21 mouse cellular contexts compared by ENCODE assay signal in genomic region chr9:104872586-104872985, GRCm38 (mm10).
DNase-seq lines count a peak whose midpoint lies in the region; TF ChIP-seq lines count a peak whose summit lies in the region.
"Had no signal": no experiment of that assay in that cellular context is flagged by ENCODE, and none has a peak within 500 bp of the region (broad histone marks: within the 10 kb centered on the region; RNA-seq: fewer than 3 reads in every experiment).

No protein-coding gene starts in this region.

- no peak for TF ChIP-seq POLR2A in CH12.LX (IDR thresholded peaks at IDR 0.05; ENCODE audit: low read depth, low read length)
- TF ChIP-seq POLR2A in thymus, adult 2 months (IDR thresholded peaks at IDR 0.05; ENCODE audit: control insufficient read depth, extremely low read depth, insufficient read depth, low read length, poor library complexity): no peak
- no peak for TF ChIP-seq POLR2A in lung, adult 2 months (IDR thresholded peaks at IDR 0.05; ENCODE audit: borderline replicate concordance, extremely low read depth, low read depth, low read length)

- dilution Hi-C loops in CH12.LX (cut with MboI; ENCODE audit: extremely low pct_ligation_motif_present, extremely low pct_unique_long_range_greater_than_20kb, low sequenced_read_pairs): no loop called here

- no peak for TF ChIP-seq EP300 in CH12.LX (IDR thresholded peaks at IDR 0.05; ENCODE audit: low read length)

- WGBS in limb, embryonic 10.5 days: 87% methylated on average over 4 of the region's 4 CpGs
- 86% methylated on average over 4 of the region's 4 CpGs for WGBS in thymus, adult 2 months
- 82% methylated on average over 4 of the region's 4 CpGs for WGBS in lung, adult 2 months

- no peaks in the 10 kb centered on the region for H3K79me2 ChIP-seq in CH12.LX (replicated peaks; ENCODE audit: control insufficient read depth, extremely low read depth, insufficient read depth, poor library complexity, severe bottlenecking)

- no peak overlapping the region for H3K27ac ChIP-seq in CH12.LX (ENCODE audit: insufficient read depth, low read depth)
- H3K27ac ChIP-seq in limb, embryonic 10.5 days: no peak overlapping the region
- H3K27ac ChIP-seq in thymus, adult 2 months (ENCODE audit: control insufficient read depth, insufficient read depth, low read length): no peak overlapping the region

- DNase-seq in CD8-positive naive resting alpha-beta T cell, adult 2 months (ENCODE audit: low read depth in 2 of 2, low spot score in 2 of 2): peak; percentile 19 to 25
- DNase-seq in CH12.LX (ENCODE audit: extremely low read depth): peak; percentile 60
- peak; percentile 55 for DNase-seq in T-cell, adult 2 months (ENCODE audit: low spot score)
- DNase-seq in limb, embryonic 10.5 days (ENCODE audit: low spot score): peak; percentile 24
- DNase-seq in thymus, adult 2 months: no peak
- no peak for DNase-seq in lung, adult 2 months
- no peak for DNase-seq in ovary, postnatal 14 days (ENCODE audit: low spot score)
- DNase-seq in testis, postnatal 14 days (ENCODE audit: low spot score): no peak
- DNase-seq: adrenal gland, adult 2 months; adrenal gland, adult 8-10 months; adrenal gland, postnatal 10 days; adrenal gland, postnatal 14 days; adrenal gland, postnatal 25 days; adrenal gland, postnatal 36 days; cerebellum, adult 11 months; cerebellum, adult 11-12 months; cerebellum, adult 18-20 months; cerebellum, adult 2 months; cerebellum, adult 8-10 months had no signal

- H3K9me3 ChIP-seq in CH12.LX (replicated peaks; ENCODE audit: low read length): no peaks in the 10 kb centered on the region
- no peaks in the 10 kb centered on the region for H3K9me3 ChIP-seq in limb, embryonic 10.5 days (replicated peaks)

- peak overlapping the region in 1 of 3 experiments; percentile 33 for H3K4me3 ChIP-seq in CH12.LX (replicated peaks in 1 of 3; ENCODE audit: low read depth in 2 of 3, low read length in 2 of 3, poor library complexity in 1 of 3)
- H3K4me3 ChIP-seq in limb, embryonic 10.5 days: no peak overlapping the region
- no peak overlapping the region for H3K4me3 ChIP-seq in thymus, adult 2 months (ENCODE audit: control insufficient read depth, insufficient read depth, low read length)
- H3K4me3 ChIP-seq in lung, adult 2 months (replicated peaks; ENCODE audit: extremely low read depth, low read depth, low read length): no peak overlapping the region

- in situ Hi-C loops in CH12.LX (cut with MboI; ENCODE audit: low pct_ligation_motif_present, low pct_unique_long_range_greater_than_20kb, low sequenced_read_pairs): no loop called here

- H3K4me1 ChIP-seq in CH12.LX (ENCODE audit: control insufficient read depth in 1 of 2, insufficient read depth in 2 of 2): peaks cover 21 to 58% of the 10 kb centered on the region in 2 experiments
- H3K4me1 ChIP-seq in limb, embryonic 10.5 days: peaks cover 7% of the 10 kb centered on the region
- no peaks in the 10 kb centered on the region for H3K4me1 ChIP-seq in thymus, adult 2 months (replicated peaks; ENCODE audit: control insufficient read depth, insufficient read depth, low read length)
- no peaks in the 10 kb centered on the region for H3K4me1 ChIP-seq in lung, adult 2 months (ENCODE audit: control insufficient read depth, insufficient read depth, low read length)

- H3K9ac ChIP-seq in CH12.LX (ENCODE audit: insufficient read depth, low read depth): no peak overlapping the region

- no peak overlapping the region for H3K4me2 ChIP-seq in CH12.LX (ENCODE audit: insufficient read depth, low read depth, poor library complexity, severe bottlenecking)

- TF ChIP-seq CTCF in CH12.LX (conservative IDR thresholded peaks at IDR 0.05 in 1 of 2, IDR thresholded peaks at IDR 0.05 in 1 of 2; ENCODE audit: low read depth in 2 of 2, low read length in 2 of 2): no peak
- TF ChIP-seq CTCF in thymus, adult 2 months (IDR thresholded peaks at IDR 0.05; ENCODE audit: borderline replicate concordance, control insufficient read depth, extremely low read depth, insufficient read depth, low read length, poor library complexity): no peak
- no peak for TF ChIP-seq CTCF in lung, adult 2 months (IDR thresholded peaks at IDR 0.05; ENCODE audit: insufficient read depth, low read length)

- no peaks in the 10 kb centered on the region for H3K27me3 ChIP-seq in CH12.LX (replicated peaks)
- H3K27me3 ChIP-seq in limb, embryonic 10.5 days (ENCODE audit: low read depth, poor library complexity, severe bottlenecking): no peaks in the 10 kb centered on the region
- no peaks in the 10 kb centered on the region for H3K27me3 ChIP-seq in thymus, adult 2 months (ENCODE audit: control insufficient read depth, insufficient read depth, low read length)
- H3K27me3 ChIP-seq: Patski had no signal

- TF ChIP-seq RAD21 in CH12.LX (IDR thresholded peaks at IDR 0.05; ENCODE audit: low read depth, low read length): no peak

- no peaks in the 10 kb centered on the region for H3K36me3 ChIP-seq in CH12.LX (replicated peaks in 1 of 2; ENCODE audit: control insufficient read depth in 1 of 2, insufficient read depth in 1 of 2, low read length in 1 of 2)
- no peaks in the 10 kb centered on the region for H3K36me3 ChIP-seq in limb, embryonic 10.5 days
- no peaks in the 10 kb centered on the region for H3K36me3 ChIP-seq in thymus, adult 2 months (ENCODE audit: control insufficient read depth, insufficient read depth, low read length)
- H3K36me3 ChIP-seq: G1E had no signal

TF ChIP-seq in CH12.LX, 34 proteins besides CTCF, POLR2A, EP300 and RAD21:
- no peak for TF ChIP-seq NELFE (IDR thresholded peaks at IDR 0.05; ENCODE audit: low read depth, low read length)
- no peak for TF ChIP-seq CHD1 (IDR thresholded peaks at IDR 0.05; ENCODE audit: low read depth, low read length)
- no peak for TF ChIP-seq TCF12 (IDR thresholded peaks at IDR 0.05; ENCODE audit: low read depth, low read length)
- no peak for TF ChIP-seq NRF1 (IDR thresholded peaks at IDR 0.05; ENCODE audit: low read depth, low read length)
- no peak; the same call in 1 of the 2 replicates for TF ChIP-seq JUND (conservative IDR thresholded peaks at IDR 0.05; ENCODE audit: low read depth, low read length)
- TF ChIP-seq PAX5 (IDR thresholded peaks at IDR 0.05; ENCODE audit: low read length): no peak
- no peak for TF ChIP-seq MAFK (IDR thresholded peaks at IDR 0.05; ENCODE audit: insufficient replicate concordance, low read length)
- no peak for TF ChIP-seq ZMIZ1 (IDR thresholded peaks at IDR 0.05; ENCODE audit: low read depth, low read length)
- TF ChIP-seq MXI1 (IDR thresholded peaks at IDR 0.05; ENCODE audit: low read depth, low read length): no peak
- no peak for TF ChIP-seq KAT2A (IDR thresholded peaks at IDR 0.05; ENCODE audit: insufficient replicate concordance, low read length)
- TF ChIP-seq MYC (IDR thresholded peaks at IDR 0.05; ENCODE audit: low read depth, low read length): no peak

Comparison
In these comparisons a context has a peak if more than half of its experiments do, and no peak if none do; other contexts are left out.
1. DNase-seq: peak in CD8-positive naive resting alpha-beta T cell, adult 2 months (2 of 2), CH12.LX (single experiment), T-cell, adult 2 months (single experiment) and limb, embryonic 10.5 days (single experiment); none in thymus, adult 2 months (single experiment), lung, adult 2 months (single experiment), ovary, postnatal 14 days (single experiment) and testis, postnatal 14 days (single experiment).